Mouse (Mus musculus) midbrain, embryonic 15.5 days (tissue): ENCODE data around the gene 4931423N10Rik. TPM values are rescaled to one million over a fixed set of nuclear protein-coding genes. Genes with fewer than 3 reads are reported as not detected.

Source experiments
- polyA plus RNA-seq: library from polyadenylated mRNA; unstranded; fragments of >200 nt; fragmentation: Nextera tagmentation; extraction: Ambion mirVana; gene quantifications from 2 replicates; pipeline ENCODE4 v1.2.1, GENCODE M21; 2015

4931423N10Rik gene
- polyA plus RNA-seq, 1 experiment from 2014 or later, result 0.18 TPM

Other genes with a start within 250 kb of the 4931423N10Rik start
- 63.1 and 63.6 TPM in 2 replicates for gene Abi1, start 167.2 kb upstream of the 4931423N10Rik start, polyA plus RNA-seq
- gene Acbd5, start 139.3 kb upstream of the 4931423N10Rik start, polyA plus RNA-seq, result 76.1 and 85.8 TPM in 2 replicates
- gene Mastl, start 51.5 kb upstream of the 4931423N10Rik start, polyA plus RNA-seq, result 1.9 and 2.0 TPM in 2 replicates
- gene Yme1l1, start 51.1 kb upstream of the 4931423N10Rik start, polyA plus RNA-seq, result 57.3 and 64.6 TPM in 2 replicates
- 0.52 and 0.61 TPM in 2 replicates for gene Nxph2, start 113.8 kb downstream of the 4931423N10Rik start, polyA plus RNA-seq